Mouse (Mus musculus) kidney, postnatal 0 days (tissue): ENCODE data around the gene Fcgbp. TPM values are rescaled to one million over a fixed set of nuclear protein-coding genes. Genes with fewer than 3 reads are reported as not detected.
"Not testable (repeated sequence)": the region's sequence is repeated elsewhere in the genome, so short reads cannot be mapped to it uniquely, and the experiment has no call there.

Source experiments
- ATAC-seq: fragments of 200-750 bp; cut with Nextera tagmentation; replicated peaks from 2 replicates; pipeline ENCODE4 v1.8.0; 2017; ENCODE audit warnings: low read depth, moderate number of reproducible peaks, moderate TSS enrichment, moderate library complexity; ENCODE audit not compliant: low FRiP score
- DNase-seq: peaks from one replicate; pipeline ENCODE4 v3.0.0-alpha.2; 2016; ENCODE audit warnings: low spot score
- H3K27ac ChIP-seq: fragments of 300-500 bp; sonication (generic); 2 replicates; pipeline ENCODE4 v1.5.1; 2014; ENCODE audit warnings: mild to moderate bottlenecking
- H3K27me3 ChIP-seq: fragments of 300-500 bp; sonication (generic); 2 replicates; pipeline ENCODE4 v1.6.1; 2014; ENCODE audit warnings: low read length, mixed read lengths; ENCODE audit not compliant: insufficient read depth
- H3K36me3 ChIP-seq: fragments of 300-500 bp; sonication (generic); 2 replicates; pipeline ENCODE4 v1.6.1; 2014; ENCODE audit warnings: low read length, mixed read lengths; ENCODE audit not compliant: insufficient read depth
- H3K4me1 ChIP-seq: fragments of 300-500 bp; sonication (generic); replicated peaks from 2 replicates; pipeline ENCODE4 v1.6.1; 2014; ENCODE audit warnings: antibody characterized with exemption, low read length, mixed read lengths; ENCODE audit not compliant: insufficient read depth
- H3K4me2 ChIP-seq: fragments of 300-500 bp; sonication (generic); 2 replicates; pipeline ENCODE4 v1.6.1; 2014; ENCODE audit warnings: mild to moderate bottlenecking, low read length, moderate library complexity, mixed read lengths
- H3K4me3 ChIP-seq: fragments of 300-500 bp; sonication (generic); replicated peaks from 2 replicates; pipeline ENCODE4 v1.5.1; 2014; ENCODE audit warnings: low read depth, low read length
- H3K9ac ChIP-seq: fragments of 300-500 bp; sonication (generic); 2 replicates; pipeline ENCODE4 v1.6.1; 2014; ENCODE audit warnings: low read depth, low read length
- H3K9me3 ChIP-seq: fragments of 300-500 bp; sonication (generic); replicated peaks from 2 replicates; pipeline ENCODE4 v1.6.1; 2016; ENCODE audit warnings: low read length, inconsistent platforms, mixed read lengths
- CTCF ChIP-seq: IDR thresholded peaks from 2 replicates; pipeline ENCODE4 v1.5.1; 2016; ENCODE audit warnings: antibody characterized with exemption, low read depth, mild to moderate bottlenecking, moderate library complexity
- WGBS: fragments of 180-500 bp; shearing (Covaris S2); extraction: QIAGEN DNeasy Blood & Tissue Kit; methylation state at CpG from one replicate; pipeline ENCODE4 v1.1.7; 2014; 5-methylcytosine and 5-hydroxymethylcytosine counted together
- polyA plus RNA-seq: library from polyadenylated mRNA; unstranded; fragments of >200 nt; fragmentation: Nextera tagmentation; extraction: Ambion mirVana; gene quantifications from 2 replicates; pipeline ENCODE4 v1.2.1, GENCODE M21; 2015

Gene Fcgbp
- polyA plus RNA-seq, 1 experiment from 2014 or later: 0.92 TPM

DNA sequence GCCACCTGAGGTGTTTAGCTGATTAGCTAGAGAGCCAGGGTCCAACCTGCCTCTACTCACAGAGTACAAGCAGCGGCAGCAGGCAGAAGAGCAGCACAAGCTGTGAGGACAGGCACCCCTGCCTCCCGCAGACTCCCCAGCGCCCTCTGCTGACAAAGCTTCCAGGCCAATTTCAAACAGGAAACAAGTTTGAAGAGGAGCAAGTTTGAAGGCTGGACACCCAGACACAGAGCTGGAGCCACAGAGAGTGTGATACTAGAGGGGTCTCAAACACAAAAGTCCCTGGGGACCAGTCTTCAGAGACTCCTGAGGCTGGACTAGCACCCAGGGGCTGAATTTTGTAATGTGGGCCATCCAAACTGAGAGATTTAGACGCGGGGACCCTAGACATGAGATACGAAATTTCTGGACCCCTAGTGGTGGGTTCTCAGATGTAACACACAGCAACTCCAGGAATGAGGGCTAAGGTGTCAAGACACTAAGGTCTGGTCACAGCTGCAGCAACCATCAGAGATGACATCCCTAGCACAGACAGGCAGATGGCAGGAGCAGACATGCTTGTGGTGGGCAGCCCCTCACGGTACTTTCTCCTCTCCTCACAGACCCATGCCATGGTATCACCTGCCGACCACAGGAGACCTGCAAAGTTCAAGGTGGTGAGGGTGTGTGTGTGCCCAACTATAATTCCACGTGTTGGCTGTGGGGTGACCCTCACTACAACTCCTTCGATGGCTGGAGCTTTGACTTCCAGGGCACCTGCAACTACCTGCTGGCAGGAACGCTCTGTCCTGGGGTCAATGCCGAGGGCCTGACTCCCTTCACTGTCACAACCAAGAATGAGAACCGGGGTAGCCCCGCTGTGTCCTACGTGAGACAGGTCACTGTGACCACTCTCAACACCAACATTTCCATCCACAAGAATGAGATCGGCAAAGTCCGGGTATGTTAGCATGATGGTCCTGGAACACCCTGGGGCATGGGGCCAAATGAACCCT lies 29.9 kb downstream of the Fcgbp start:
- no peak overlapping the region for H3K4me2 ChIP-seq
- WGBS: 68% methylated on average over 17 of the region's 17 CpGs
- no peaks in the 10 kb centered on the region for H3K27me3 ChIP-seq
- ATAC-seq (no peak), DNase-seq (peak; percentile 21)
- no peaks in the 10 kb centered on the region for H3K4me1 ChIP-seq
- no peak overlapping the region for H3K27ac ChIP-seq
- 0 out of 2 replicates have a peak, but pooled peaks cover 2% of the 10 kb centered on the region for H3K9me3 ChIP-seq
- H3K4me3 ChIP-seq: no peak overlapping the region
- no peak overlapping the region for H3K9ac ChIP-seq
- TF ChIP-seq CTCF: peak; percentile 55
- no peaks in the 10 kb centered on the region for H3K36me3 ChIP-seq

DNA sequence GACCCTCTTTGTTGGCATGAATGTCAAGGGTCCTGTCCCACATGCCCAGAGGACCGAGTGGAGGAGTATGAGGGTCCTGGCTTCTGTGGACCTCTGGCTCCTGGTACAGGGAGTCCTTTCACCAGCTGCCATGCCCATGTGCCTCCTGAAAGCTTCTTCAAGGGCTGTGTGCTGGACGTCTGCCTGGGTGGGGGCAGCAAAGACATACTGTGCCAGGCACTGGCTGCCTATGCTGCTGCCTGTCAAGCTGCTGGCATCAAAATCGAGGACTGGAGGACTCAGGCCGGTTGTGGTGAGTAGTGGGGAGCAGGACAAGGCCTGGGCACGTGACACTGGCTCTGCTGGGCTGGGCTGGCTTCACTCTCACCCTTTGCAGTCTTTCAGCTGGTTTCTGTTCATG lies 31.9 kb downstream of the Fcgbp start:
- H3K27me3 ChIP-seq, H3K9me3 ChIP-seq, ATAC-seq, H3K36me3 ChIP-seq, H3K27ac ChIP-seq, H3K4me2 ChIP-seq, DNase-seq, H3K4me3 ChIP-seq, H3K4me1 ChIP-seq, H3K9ac ChIP-seq: not testable (repeated sequence)
- 61% methylated on average over 5 of the region's 5 CpGs for whole genome bisulfite sequencing

DNA sequence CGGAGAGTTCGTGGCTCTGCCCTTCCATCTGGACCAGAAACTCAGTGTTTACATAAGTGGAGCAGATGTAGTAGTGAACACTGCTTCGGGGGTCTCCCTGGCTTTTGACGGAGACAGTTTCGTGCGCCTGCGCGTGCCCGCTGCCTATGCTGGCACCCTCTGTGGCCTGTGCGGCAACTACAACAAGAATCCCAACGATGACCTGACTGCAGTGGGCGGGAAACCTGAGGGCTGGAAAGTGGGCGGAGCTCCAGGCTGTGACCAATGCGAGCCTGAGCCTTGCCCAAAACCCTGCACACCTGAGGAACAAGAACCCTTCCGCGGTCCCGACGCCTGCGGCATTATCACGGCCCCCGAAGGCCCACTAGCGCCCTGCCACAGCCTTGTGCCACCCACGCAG lies 33.6 kb downstream of the Fcgbp start:
- no peaks in the 10 kb centered on the region for H3K9me3 ChIP-seq
- H3K27me3 ChIP-seq: no peaks in the 10 kb centered on the region
- peak; percentile 34; the same call in 1 of the 2 replicates for TF ChIP-seq CTCF
- peak overlapping the region; percentile 23; the same call in 1 of the 2 replicates for H3K9ac ChIP-seq
- WGBS: 4% methylated on average over 23 of the region's 23 CpGs
- H3K4me1 ChIP-seq: no peaks in the 10 kb centered on the region
- 0 out of 2 replicates have a peak overlapping the region, but pooled peaks have one; percentile 7 for H3K4me3 ChIP-seq
- ATAC-seq: peak; percentile 83
- DNase-seq: peak; percentile 38
- no peak overlapping the region for H3K27ac ChIP-seq
- H3K36me3 ChIP-seq: no peaks in the 10 kb centered on the region
- H3K4me2 ChIP-seq: peak overlapping the region; percentile 50

DNA sequence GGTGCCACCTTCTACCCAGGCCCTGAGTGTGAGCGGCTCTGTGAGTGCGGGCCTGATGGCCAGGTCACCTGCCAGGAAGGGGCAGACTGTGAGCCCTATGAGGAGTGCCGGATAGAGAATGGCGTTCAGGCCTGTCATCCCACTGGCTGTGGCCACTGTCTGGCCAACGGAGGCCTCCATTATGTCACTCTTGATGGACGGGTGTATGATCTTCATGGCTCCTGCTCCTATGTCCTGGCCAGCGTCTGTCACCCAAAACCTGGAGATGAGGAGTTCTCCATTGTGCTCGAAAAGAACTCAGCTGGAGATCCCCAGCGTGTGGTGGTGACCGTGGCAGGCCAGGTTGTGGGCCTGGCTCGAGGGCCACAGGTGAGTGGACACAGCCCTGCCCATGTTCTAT lies 35.2 kb downstream of the Fcgbp start:
- TF ChIP-seq CTCF: no peak
- no peak overlapping the region for H3K9ac ChIP-seq
- H3K27me3 ChIP-seq: no peaks in the 10 kb centered on the region
- no peak for DNase-seq
- H3K4me2 ChIP-seq: no peak overlapping the region
- H3K36me3 ChIP-seq: no peaks in the 10 kb centered on the region
- H3K4me1 ChIP-seq: no peaks in the 10 kb centered on the region
- no peak overlapping the region for H3K4me3 ChIP-seq
- ATAC-seq: no peak
- 92% methylated on average over 11 of the region's 11 CpGs for WGBS
- H3K27ac ChIP-seq: no peak overlapping the region
- H3K9me3 ChIP-seq: no peaks in the 10 kb centered on the region

DNA sequence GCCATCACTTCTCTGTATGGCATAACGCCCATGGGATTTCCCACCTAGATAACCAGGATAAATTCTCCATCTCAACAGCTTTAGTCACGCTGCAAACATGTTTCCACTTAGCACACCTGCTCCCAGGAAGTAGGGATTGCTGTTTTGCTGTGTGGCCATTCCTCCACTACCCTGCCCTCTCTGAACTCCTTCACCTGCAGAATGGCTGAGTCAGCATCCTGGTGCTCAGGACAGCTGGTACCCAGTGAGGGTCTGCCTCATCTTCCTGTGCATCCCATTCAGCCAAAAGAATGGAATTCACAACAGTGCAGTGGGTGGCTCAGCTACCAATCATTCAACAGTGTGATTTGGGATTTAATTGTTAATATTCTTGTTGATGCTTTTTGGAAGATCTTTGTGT lies 43.6 kb downstream of the Fcgbp start:
- no peak for TF ChIP-seq CTCF
- 75% methylated on average over 2 of the region's 2 CpGs for WGBS
- H3K4me3 ChIP-seq: no peak overlapping the region
- no peak overlapping the region for H3K9ac ChIP-seq
- H3K27ac ChIP-seq: no peak overlapping the region
- ATAC-seq (no peak), DNase-seq (no peak)
- no peaks in the 10 kb centered on the region for H3K27me3 ChIP-seq
- H3K4me1 ChIP-seq: no peaks in the 10 kb centered on the region
- no peaks in the 10 kb centered on the region for H3K9me3 ChIP-seq
- H3K36me3 ChIP-seq: no peaks in the 10 kb centered on the region
- H3K4me2 ChIP-seq: no peak overlapping the region

DNA sequence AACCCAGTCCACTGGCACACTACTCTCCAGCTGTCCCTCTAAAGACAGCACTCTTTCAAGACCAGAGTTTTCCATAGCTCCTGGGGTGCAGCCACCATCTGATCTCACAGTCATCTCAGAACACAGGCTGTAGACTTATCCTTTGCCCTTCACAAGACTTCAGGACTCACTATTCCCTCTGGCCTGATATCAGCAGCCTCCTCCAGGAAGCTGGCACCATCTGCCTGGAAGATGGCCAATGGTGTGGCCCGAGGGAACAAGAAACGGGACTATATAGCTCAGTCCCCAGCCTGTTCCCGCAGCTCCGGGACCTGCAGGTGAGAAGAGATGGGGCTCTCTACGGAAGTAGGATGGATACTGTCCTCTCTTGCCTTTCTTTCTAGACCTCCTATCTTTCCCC lies 58.1 kb downstream of the Fcgbp start, which contains the start of gene 9530053A07Rik:
9530053A07Rik (plus strand) TSS at position 301 of the 400 bp plus-strand sequence.
- ATAC-seq (no peak), DNase-seq (no peak)
- no peaks in the 10 kb centered on the region for H3K4me1 ChIP-seq
- WGBS: 83% methylated on average over 5 of the region's 5 CpGs
- no peak within 1 kb of the TSS for H3K27ac ChIP-seq
- no peaks in the 10 kb centered on the region for H3K9me3 ChIP-seq
- no peak within 1 kb of the TSS for H3K4me3 ChIP-seq
- no peak within 1 kb of the TSS for H3K4me2 ChIP-seq
- H3K27me3 ChIP-seq: no peaks in the 10 kb centered on the region
- H3K36me3 ChIP-seq: no peaks in the 10 kb centered on the region
- no peak within 1 kb of the TSS for H3K9ac ChIP-seq
- TF ChIP-seq CTCF: no peak
